Mouse (Mus musculus) Muller cell, postnatal 12 days (primary cell): ENCODE measurements around the gene Pold1.

ENCODE experiments used
- DNase-seq: peaks from one replicate; pipeline ENCODE4 v3.0.0-alpha.2; 2015; ENCODE audit errors: inconsistent ontology term

Pold1 gene

DNA sequence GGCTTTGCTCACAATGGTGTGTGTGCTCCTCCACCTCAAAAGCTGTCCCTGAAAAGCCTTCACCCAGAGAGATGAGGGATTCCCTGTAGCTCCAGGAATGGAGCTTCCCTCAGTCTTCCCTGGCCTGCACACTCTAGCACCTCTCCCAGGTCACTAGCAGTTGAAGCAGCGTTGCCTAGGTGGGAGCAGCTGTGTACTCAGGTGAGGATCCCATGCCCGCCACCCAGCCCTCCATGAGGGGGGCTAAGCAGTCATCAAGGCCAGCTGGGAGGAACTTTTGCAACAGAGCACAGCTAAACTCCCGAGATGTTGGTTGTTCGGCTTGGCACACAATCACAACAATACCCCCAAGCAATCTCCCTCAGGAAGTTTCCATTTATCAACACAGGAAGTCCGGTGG, 34.1 kb upstream of the Pold1 start:
- DNase-seq, result no peak

DNA sequence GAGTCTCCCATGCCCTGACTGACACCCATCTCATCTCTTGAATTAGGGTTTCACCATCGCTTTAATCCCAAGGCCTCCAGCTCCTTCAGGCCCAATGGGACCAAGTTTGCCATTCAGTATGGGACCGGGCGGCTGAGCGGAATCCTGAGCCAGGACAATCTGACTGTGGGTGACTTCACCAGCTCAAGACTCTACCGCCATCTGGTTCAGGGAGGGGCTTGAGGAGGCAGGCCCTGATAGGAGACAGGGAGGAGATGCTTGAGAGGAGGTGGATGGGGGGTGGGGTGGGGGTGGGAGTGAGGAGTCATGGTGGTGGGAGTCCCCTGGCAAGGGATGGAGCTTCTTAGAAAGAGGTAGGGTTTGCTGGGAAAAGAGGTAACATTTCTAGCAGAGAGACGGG, 33.0 kb upstream of the Pold1 start:
- DNase-seq, result no peak

DNA sequence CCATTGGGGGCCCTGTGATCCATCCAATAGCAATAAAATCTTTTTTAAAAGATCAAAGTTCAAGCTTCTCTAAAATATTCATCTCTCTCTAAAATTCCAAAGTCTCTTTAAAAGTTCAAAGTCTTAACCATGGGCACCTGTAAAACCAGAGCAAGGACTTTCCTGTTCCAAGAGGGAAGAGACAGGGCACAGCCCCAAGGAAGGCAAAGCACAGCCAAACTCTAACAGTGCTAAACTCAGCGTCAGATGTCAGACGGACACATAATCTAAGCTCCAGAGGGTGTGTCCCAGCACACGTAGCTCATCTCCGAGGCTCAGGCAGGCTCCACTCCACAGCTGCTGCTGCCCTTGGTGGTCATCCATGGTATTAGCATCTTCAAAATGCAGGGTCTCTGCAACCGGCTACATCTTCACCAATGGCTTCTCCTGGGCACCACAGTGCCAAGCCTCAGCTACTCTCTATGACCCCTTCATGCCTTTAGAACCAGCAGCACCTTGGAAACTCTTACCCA, 27.7 kb upstream of the Pold1 start:
- DNase-seq, result no peak

DNA sequence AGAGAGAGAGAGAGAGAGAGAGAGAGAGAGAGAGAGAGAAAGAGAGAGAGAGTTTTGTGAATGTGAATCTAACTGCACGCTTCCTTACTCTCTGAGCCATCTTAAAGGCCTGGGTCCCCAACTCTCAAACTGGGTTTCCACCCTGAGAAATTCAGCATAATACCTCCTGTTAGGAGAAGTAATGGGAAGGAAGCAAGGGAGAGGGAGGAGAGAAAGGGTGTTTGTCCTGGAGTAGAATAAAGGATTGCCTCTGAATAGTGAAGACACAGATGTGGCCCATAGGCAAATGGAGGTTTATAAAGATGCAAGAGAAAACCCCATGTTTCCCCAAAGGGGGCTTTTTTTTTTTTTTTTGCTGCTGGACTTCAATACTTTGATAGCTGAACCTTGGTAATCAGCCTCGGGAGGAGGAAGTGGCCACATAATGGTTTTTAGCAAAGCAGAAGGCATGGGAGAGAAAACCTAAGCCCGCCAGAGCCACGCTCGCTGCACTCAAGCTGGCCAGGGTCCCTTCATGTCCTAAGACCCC, 24.4 kb upstream of the Pold1 start:
- no peak for DNase-seq

DNA sequence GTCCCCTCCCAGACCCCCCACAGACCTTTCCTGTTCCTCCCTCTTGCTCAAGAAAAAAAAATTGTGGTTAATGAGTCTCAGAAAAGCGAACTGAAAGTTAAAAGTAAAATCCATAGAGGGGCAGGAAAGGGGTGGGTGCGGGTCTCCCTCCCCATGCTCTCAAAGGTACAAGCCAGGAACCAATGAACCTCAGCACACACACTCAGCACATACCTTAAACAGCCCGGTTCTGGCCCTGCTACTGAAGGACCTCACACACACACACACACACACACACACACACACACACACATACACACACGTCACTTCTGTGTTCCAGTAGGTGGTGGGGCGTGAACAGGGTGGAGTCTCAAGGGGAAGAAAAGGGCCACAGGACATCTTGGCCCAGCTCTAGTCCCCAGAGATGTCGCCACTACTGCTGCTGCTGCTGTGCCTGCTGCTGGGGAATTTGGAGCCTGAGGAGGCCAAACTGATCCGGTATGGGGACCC, 23.6 kb upstream of the Pold1 start, which contains the start of gene Napsa:
TSS of gene Napsa (plus strand) at position 168 of the 489 bp plus-strand sequence.
- no peak for DNase-seq

DNA sequence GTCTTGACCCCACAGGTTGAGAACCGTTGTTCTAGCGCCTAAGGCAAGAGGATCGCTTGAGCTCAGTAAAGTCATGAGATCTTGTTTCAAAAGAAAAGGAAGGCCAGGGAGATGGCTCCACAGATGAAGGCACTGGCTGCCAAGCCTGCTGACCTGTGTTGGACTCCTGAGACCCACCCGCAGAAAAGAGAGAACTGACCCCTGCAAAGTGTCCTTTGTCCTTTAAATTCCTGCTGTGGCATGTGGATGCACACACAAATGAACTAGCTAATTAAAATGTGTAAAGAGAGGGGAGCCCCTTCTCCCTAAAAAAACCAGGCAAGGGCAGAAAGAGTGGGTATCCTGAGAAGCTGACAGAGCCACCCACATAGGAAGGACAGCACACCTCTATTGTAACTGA, 23.2 kb upstream of the Pold1 start:
- DNase-seq, result no peak

DNA sequence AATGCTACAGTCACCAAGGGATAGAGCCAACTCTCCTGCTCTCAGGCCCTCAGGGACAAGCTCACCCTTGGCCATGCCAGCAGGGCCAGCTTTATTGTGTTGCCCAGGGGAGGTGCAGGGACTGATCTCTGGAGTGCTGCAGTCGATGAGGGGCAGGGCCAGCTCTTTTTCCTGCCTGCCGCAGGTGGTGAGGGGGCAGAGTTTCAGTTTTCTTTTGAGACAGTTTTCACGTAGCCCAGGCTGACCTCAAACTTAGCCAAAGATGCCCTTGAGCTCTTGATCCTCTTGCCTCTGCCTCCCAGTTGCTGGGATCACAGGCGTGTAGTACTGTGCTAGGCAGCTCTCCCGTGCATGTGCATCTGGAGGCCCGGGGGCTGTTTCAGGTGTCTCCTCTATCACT, 22.3 kb upstream of the Pold1 start:
- no peak for DNase-seq

DNA sequence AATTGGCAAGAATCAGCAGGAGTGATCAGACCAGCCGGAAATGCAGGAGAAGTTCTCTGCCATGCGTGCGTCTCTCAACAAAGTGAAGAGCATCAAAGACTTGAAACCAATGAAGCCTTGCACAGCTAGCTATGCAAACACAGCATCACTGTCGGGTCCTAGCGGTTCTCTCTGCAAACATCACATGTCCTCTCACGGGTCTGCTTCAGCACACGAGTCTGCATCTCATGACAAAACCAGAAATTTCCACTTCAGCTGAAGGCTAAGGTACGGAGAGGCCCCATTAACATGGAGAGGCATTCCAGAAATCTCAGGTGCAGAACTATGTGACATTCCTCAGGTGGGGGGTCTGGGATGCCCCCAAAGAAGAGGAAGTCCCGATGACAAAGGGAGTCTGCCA, 20.2 kb upstream of the Pold1 start:
- no peak for DNase-seq

DNA sequence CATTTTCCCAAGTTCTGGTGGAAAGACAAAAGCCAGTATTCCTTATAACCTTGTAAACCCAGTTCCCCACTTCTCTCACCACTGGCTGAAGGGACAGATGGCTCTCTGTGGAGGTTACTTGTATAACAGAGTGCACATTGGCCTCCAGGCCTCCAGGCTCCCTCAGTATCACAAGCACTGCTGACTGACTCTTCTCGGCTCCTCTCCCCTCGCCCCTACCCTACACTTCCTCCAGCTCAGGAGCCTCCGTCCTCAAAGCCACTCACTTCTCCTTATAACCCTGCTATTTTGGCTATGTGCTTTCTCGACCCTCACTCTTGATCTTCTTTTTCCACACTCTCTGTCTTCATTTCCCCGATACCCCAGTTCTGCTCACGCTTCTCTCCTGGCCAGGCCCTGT, 16.8 kb upstream of the Pold1 start:
- no peak for DNase-seq

DNA sequence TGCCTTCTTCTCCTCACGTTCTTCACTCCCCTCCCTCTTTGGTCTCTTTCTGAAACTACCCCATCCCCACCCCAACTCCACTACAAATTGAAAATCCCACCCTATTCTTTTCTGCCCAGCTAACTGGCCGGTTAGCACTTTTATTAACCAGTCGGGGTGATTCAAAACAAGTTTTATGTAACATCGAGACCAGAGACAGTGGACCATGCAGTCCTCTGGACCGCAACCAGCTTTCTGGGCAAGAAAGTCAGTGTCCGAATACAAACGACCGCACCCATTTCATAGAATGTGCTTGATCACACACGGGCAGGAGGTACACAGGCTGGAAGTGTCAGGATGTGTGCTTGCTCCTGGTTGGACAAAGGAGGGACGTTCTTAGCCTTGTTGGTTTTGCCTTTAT, 15.8 kb upstream of the Pold1 start:
- no peak for DNase-seq

DNA sequence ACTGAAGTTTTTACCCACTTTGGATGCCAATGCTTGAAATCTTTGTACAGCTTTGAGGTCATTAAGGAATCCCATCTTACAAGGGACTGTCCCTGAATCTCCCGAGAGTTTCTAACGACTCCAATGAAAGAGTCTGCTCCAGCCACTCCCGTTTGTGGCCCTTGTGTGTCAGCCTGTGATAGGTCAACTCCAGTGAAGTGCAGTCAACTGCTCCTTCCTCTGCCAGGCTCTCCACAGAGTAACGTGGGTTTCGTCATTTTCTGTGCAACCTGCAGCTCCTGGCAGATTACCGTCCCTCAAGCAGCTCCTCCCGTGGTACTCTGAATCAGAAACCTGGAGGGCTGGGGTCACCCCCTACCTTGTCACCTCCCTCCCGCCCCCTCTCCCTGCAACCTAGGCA, 14.6 kb upstream of the Pold1 start:
- DNase-seq, result no peak

DNA sequence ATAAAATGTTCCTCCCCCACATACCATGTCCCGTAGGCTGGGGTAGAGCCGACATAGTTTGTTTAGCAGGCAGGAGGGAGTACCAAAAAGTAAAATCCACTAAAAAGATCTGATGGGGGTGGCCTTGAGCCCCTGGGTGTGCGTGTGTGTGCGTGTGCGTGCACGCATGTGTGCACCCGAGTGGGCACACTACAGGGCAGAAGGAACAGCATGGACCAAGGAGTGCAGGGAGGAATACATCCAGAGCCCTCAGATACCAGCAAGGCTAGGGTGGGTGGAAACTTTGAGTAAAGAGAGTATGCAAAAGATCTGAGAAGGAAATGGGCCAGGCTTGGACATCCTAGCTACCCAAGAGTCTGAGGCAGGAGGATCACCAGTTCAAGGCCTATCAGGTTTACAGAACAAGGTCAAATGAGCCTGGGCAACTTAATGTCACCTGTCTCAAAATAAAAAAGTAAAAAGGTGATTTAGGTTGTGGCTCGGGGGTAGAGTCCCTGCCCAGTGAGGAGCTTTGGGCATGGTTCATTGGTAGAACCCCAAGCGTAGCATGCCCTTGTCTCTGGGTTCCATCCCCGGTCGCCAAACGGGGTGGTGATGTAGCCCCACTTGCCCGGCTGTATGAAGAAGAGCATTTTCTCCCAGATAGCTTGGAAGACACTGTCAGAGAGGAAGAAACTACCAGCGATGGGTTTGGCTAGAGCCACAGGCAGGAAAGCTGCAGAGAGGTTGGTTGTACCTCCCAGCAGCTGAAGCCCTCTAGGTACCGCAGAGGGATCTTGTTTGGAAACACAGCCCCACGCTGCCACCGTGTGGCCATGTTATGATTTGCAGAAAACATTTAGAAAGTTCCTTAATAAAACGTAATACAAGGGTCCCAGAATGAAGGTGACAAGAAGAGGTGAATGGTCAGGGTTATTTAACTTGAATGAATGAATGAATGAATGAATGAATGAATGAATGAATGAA, 12.1 kb upstream of the Pold1 start:
- peak; percentile 52 for DNase-seq

DNA sequence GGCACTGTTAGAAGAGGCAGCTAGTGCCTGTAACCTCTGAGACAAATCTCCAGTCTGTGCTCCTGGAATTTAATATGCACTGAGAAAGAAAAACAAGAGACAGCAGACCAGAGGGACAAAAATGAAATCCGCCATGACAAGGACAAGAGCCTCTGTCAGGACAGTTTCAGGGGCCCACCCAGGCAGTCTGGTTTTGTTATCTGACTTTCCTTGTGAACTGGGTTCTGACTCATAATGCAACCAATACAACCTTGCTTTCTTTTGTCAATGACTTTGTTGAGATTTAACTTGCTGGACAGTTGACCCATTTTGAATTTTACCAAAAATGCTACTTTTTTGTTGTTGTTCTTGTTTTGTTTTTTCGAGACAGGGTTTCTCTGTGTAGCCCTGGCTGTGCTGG, 9.0 kb upstream of the Pold1 start:
- no peak for DNase-seq

DNA sequence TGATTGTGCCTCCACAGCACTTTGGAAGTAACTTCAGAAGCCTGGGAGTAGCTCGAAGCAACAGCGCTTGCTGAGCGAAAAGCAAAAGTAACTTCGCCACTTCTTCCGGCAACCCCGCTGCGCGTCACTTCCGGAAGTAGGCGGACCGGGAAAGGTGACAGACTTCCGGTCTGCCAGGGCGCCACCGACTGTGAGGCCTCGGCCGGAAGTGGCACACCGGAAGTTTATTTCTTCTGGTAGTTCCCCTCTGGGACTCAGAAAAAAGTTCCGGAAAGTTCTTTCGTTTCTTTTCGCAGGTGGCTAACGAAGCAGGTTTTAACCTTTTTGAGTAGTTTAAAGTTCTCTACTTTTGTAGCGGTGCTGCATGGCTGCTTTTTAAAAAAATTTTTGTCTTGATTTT, 5.2 kb upstream of the Pold1 start, which contains the start of gene Nr1h2:
TSS of gene Nr1h2 (minus strand) at position 126 of the 400 bp plus-strand sequence.
- DNase-seq, result peak; percentile 94

DNA sequence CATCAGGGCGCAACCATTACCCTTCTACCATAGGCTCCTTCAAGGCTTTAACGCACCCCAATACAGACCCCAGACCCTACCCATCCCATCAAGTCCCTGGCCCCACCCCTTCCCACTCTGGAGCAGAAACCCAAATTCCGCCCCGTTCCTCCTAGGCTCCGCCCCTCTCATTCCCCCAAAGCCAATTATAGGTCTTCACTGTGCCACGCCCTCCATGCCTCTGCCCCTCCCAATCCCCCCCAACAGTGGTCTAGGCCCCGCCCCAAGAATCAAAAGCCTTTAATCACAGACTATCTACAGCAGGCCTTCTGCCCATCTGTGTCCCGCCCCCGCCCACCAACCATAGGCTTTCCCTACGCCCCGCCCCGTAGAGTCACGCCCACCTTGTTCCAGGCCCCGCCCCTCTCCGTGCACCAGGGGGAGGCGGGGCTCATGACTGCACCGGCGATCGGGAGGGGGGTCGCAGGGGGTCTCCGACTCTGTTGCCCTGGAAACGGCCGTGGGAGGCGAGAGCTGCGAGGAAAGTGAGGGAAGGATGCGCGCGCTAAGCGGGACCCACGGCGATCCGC, 4.6 kb upstream of the Pold1 start:
- DNase-seq, result peak; percentile 98

DNA sequence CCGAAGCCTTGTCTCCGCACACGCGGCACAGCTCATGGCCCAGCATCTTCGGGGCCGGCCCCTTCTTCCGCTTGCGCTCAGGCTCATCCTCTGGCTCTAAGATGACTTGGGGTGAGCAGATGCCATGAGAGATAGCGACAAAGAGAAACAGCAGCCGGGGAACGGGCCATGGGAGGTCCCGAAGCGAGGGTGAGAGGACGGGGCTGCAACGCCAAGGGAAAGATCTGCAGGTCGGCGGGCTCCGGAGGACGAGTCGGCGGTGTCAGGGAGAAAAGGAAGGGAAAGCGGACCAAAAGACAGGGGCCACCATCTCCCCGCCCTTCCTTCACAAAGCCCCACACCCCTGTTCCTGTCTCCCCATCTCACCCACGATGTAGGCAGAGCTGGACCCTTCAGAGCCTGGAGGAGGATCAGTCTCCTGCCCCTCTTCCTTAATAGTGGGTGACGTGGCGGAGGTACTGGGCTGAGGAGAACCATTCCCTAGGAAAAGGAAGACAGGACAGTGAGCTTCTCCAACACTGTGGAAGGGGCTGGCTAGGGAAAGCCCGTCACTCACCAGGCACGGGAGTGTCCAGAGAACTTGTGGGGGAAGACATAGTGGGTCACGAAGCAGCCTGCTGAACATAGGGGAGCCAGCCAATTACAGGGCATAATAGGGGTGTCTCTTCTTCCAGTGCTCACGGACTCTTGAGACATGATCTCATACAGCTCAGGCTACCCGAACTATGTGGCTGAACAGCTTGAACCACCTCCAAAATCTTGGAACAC, 3.7 kb upstream of the Pold1 start:
- no peak for DNase-seq

DNA sequence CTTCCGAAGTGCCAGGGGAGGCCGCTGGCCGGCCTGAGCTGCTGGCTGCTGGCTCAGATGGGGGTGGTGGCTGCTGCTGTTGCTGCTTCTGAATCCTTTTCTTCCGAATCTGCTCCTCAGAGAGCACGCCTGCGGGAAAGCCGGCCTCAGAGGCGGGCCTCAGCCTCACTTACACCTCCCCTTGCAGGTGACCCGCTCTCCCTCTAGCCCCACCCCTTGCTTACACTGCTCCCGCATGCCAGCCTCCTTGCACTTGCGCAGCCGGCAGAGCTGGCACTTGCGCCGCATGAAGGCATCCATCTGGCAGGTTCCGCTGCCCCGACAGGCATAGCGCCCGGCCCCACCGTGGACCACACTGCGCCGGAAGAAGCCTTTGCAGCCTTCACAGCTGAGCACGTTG, 3.1 kb upstream of the Pold1 start:
- no peak for DNase-seq

DNA sequence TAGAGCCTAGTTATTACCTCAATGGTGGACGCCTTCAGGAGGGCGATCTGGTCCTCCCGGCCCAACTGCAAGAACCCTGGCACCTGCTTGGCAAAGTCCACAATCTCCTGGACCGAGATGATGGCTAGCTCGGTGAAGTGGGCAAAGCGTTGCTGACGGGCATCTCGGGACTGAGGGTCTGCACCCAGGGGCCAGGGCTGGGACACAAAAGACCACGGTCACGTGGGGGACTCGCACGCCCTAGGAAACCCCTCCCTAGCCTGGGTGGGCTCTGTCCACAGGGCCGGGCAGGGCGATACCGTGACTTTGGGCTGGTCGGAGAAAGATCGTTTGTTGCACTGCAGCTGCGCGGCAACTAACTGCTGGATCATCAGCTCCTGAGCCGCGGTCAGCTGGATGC, 2.7 kb upstream of the Pold1 start:
- no peak for DNase-seq

DNA sequence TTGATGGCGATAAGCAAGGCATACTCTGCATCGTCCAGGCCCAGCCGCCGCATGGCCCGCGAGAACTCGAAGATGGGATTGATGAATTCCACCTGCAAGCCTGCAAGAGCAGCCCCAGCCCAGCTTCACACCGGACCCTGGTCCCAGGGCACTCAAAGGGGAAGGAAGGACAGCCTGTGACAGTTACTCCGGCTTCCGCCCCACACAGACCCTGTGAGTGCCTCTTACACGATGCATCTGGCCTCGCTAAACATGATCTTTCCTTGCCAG, 1.7 kb upstream of the Pold1 start:
- no peak for DNase-seq

DNA sequence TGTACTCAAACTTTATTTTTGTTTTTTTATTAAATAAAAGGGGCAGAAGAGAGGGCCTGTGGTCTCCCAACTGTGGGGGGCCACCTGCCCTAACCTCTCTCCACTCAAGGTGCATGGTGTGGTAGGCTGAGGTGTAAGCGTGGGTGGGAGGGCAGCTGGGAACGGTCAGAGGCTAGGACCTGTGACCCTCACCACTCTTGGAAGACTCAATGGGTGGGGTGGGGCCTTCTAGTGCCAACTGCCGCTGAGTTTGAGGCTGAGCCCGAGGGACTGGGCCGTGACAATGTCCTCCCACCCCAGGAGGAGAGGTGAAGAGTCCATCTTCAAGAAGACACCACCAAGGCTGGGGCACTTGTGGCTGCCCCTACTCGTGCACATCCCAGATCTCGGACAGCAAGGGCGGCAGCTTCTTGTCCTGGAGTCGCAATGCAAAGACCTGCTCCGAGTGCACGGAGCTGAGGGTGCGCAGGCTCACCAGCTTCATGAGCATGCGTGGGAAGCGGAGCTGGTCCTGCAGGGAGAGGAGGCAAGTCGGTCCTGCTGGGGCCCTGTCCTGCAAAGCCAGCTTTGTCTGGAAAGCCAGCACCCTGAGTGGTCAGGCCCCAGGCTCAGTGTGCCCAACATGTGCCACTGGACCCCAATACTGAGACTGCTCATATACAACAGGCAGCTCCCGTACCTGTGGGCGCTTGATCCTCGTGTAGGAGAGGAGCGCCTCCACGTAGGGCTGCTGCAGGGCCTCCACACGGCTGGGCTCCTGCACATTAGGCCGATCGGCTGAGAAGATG, 1.2 kb upstream of the Pold1 start:
- DNase-seq, result no peak

DNA sequence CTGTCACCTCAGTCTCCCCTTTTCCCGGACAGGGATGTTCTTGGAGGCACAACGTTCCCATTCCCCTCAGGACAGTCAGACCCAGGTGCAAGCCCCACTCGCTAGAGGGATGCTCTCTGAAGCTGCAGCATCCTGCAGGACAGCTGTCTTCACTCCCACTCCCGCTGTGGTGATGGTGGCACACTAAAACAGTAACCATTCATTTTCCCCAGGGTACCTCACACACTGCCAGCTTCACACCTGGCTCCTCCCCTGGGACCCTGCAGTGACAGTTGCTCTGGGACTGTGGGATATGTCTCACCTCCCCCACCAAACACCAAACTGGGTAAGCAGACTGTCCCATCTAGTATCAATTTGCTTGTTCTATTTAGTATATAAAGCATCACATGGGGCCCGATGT, 924 bp downstream of the Pold1 start:
- no peak for DNase-seq
